Mouse (Mus musculus): Measurements from ENCODE around the gene Prr13.

DNA sequence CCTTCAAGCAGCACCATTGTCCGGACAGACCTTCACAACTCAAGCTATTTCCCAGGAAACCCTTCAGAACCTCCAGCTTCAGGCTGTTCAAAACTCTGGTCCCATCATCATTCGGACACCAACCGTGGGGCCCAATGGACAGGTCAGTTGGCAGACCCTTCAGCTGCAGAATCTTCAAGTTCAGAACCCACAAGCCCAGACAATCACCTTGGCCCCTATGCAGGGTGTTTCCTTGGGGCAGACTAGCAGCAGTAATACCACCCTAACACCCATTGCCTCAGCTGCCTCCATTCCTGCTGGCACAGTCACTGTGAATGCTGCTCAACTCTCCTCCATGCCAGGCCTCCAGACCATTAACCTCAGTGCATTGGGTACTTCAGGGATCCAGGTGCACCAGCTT lies 49.5 kb upstream of the Prr13 start:
- TF ChIP-seq CTCF (IDR thresholded peaks at IDR 0.05; ENCODE audit: low read depth, low read length), result no peak
- TF ChIP-seq POLR2A (IDR thresholded peaks at IDR 0.05; ENCODE audit: extremely low read depth, insufficient read depth, low read length), result no peak
